Mouse (Mus musculus) fibroblast of lung, adult 2 months (primary cell): Measurements from ENCODE around the gene Zfhx3.

Experiments
- DNase-seq: peaks from one replicate; pipeline ENCODE4 v3.0.0-alpha.2; 2011; ENCODE audit warnings: low read depth

Zfhx3 gene

DNA sequence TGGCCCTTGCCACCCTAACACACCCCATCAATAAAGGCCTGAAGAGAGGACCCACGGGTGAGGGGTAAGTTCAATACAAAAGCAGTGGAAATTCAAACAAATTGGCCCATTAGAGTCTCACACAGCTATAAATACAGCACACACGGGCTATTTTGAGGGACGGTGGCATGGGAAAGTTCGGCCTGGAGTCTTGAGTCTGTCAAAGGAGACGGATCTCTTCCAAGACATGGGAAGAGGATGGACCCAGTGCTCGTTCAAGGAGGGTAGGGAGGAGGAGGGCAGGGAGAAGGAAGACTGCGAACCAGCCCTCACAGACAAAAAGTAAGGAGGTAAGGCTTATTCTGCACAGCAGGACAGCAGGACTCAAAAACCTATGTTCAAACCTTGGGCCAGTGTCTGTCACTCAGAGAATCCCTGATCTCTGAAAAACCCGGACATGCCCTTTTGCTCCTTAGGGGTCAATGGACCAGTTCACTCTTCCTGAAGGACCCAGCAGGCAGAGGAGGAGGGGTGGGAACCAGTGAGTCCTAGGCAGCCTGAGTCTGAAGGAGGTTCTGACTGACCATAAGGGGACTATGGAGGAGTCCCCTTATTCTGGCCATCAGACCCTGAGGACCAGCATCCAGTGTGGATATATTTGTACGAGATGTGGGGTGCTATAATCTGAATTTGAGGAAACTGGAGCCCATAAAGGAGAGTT lies 652.1 kb downstream of the Zfhx3 start:
- DNase-seq = no peak

GRCm38 (mm10) chr8:108595061-108595419 lies 652.6 kb downstream of the Zfhx3 start:
- no peak for DNase-seq

DNA sequence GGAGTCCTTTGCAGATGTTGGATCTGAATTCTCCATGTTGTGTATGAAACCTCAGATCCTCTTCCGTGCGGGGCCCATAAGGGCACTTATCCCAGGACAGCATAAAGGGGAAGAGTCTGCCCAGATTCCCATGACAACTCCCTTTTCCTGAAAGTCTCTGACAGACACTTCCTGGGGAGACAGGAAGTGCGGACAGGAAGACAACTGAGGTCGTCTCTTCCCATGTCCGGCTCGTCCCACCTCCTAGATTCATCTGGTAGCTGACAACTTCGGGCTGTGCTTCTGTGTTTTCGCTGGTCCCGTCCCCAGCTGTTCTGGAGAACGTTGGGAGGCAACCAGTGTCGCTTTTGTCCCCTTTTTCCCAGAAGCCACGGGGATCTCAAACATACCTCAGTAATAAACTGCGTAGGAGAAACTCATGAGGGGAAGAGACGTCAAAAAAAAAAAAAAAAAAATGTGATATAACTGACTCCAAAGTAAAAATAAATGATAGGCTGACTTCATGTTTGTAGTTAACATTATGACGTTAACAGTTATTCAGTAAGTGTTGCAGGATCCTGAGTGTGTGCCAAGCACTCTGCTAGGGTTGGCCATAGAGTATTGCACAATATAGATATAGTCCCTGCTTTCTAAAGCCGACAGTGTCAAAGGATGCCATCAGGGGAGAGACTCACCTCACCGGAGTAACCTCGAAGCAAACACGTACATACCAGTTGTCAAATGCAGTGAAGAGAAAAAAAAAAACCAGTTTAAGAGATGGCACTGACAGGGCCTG lies 653.5 kb downstream of the Zfhx3 start:
- no peak for DNase-seq

GRCm38 (mm10) chr8:108599003-108599402 lies 656.6 kb downstream of the Zfhx3 start:
- no peak for DNase-seq

GRCm38 (mm10) chr8:108599558-108599957 lies 657.1 kb downstream of the Zfhx3 start:
- DNase-seq = no peak

- no peak for DNase-seq
These were observed 666.2 kb downstream of the Zfhx3 start for GRCm38 (mm10) chr8:108608678-108609077.

GRCm38 (mm10) chr8:108609114-108609513 lies 666.7 kb downstream of the Zfhx3 start:
- DNase-seq = no peak

GRCm38 (mm10) chr8:108611141-108611674 lies 668.8 kb downstream of the Zfhx3 start:
- no peak for DNase-seq

- no peak for DNase-seq
These were observed 669.5 kb downstream of the Zfhx3 start for GRCm38 (mm10) chr8:108611792-108612413.

- no peak for DNase-seq
These were observed 670.4 kb downstream of the Zfhx3 start for GRCm38 (mm10) chr8:108612815-108613214.

DNA sequence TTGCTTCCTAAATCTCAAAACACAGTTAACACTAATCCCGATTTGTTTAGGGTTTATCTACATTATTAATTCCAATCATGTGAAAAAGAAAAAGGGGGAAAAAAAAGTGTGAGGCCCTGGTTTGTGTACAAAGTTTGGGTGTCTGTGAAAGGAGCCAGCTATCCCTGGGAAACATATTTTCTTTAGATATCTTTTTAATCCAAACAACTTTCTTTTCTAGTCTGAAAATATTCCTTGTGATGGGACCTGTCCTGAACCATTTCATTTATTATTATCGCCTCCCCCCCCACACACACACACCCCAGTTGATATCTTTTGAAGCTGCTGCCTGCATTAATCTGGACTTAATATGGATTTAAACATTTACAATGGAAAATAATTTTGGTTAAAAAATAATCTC lies 670.8 kb downstream of the Zfhx3 start:
- no peak for DNase-seq

DNA sequence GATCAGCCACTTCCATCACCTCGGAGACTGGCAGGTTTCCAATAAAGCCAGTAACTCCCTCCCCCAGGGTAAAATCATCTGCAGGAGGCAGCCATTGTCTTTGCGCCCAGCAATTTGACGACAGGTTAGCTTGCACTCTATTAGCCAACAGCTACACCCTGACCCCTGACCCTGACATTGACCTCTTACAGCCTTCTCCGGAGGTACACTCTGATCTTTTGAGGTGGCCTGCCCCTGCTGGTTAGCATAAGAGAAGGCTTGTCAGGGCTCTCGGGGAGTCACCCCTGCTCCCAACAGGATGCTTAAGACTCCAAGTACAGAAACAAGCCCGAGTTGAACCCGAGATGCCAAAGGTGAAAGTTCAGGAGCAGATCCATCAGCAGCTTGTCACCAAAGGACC lies 678.9 kb downstream of the Zfhx3 start:
- no peak for DNase-seq

DNA sequence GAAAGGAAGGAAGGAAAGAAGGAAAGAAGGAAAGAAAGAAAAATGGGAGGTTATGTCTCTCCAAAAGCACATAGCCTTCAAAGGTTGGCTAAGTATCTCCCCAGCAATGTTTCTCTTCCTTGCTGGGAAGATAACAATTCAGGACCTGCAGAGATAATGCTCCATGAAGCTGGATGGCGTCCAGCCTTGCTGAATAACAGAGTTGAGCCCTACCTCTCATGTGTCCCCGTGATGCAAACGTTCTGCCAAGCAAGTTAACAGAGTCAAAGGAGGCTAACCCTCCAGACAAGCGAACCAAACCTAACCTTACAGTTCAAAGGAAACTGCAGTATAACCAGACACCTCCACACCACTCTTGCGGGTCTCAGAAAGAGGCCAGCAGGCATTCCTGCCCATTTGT lies 681.2 kb downstream of the Zfhx3 start:
- DNase-seq = no peak

GRCm38 (mm10) chr8:108625571-108626120 lies 683.2 kb downstream of the Zfhx3 start:
- DNase-seq = no peak

DNA sequence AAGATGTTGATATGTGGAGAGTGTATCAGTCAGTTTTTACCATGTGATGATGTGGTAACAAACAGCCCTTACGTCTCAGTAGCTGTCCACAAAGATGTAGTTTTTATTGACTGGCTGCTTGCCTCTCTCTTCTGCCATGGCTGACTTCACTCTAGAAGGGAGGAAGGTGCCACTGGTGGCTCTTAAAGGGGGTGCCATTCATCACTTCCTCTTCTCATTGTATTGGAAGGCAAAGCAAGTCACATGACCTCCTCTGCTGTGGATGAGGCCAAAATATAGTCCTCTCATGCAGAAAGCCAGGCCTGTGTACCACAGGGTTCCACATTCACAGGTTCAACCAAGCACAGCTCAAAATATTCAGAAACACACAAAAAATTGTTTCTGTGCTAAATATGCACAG lies 688.6 kb downstream of the Zfhx3 start:
- DNase-seq = no peak

GRCm38 (mm10) chr8:108634282-108634681 lies 691.8 kb downstream of the Zfhx3 start:
- DNase-seq = no peak

- no peak for DNase-seq
These were observed 695.4 kb downstream of the Zfhx3 start for GRCm38 (mm10) chr8:108637887-108638286.

- no peak for DNase-seq
These were observed 703.2 kb downstream of the Zfhx3 start for GRCm38 (mm10) chr8:108645660-108646059.

- DNase-seq = peak; percentile 42
These were observed 705.1 kb downstream of the Zfhx3 start for GRCm38 (mm10) chr8:108647556-108647955.

GRCm38 (mm10) chr8:108648993-108649392 lies 706.5 kb downstream of the Zfhx3 start:
- DNase-seq = no peak

- no peak for DNase-seq
These were observed 708.4 kb downstream of the Zfhx3 start for GRCm38 (mm10) chr8:108650837-108651236.

GRCm38 (mm10) chr8:108661486-108662093 lies 719.1 kb downstream of the Zfhx3 start:
- no peak for DNase-seq
